Mouse (Mus musculus) adrenal gland, adult (tissue): ENCODE measurements at regions not wholly inside any gene's neighbourhood (a gene's known extent, or its start where the extent isn't known, plus 50 kb on each side); places are given as distances from the start of the nearest gene placed in this dataset.
A peak's percentile ranks its signal among the peaks of the same experiment; 100 is the strongest.
"Not testable (repeated sequence)": the region's sequence is repeated elsewhere in the genome, so short reads cannot be mapped to it uniquely, and the experiment has no call there.

Source experiments
- DNase-seq, 2 experiments: peaks; one replicate each; pipeline ENCODE4 v3.0.0; 2022 to 2023; ENCODE audit warnings: low spot score in 1 of 2; ENCODE audit not compliant: inconsistent age in 2 of 2

DNA sequence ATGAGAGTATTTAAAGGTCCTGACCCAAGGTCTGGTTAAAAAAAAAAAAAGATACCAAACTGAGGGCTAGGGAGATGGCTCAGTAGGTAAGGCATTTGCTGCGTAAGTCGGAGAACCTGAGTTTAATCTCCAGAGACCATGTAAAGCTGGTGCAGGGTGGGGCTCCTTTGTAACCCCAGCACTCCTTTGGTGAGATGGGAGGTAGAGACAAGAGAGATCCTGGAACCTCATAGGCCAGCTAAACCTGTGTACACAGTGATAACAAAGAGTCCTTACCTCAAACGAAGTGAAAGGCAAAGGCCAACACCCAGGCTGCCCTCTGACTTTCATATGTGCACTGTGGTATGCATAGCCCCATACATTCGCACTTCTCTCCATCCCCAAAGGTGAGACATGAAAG, 175.0 kb downstream of the Nucb2 start:
- no peak for DNase-seq

DNA sequence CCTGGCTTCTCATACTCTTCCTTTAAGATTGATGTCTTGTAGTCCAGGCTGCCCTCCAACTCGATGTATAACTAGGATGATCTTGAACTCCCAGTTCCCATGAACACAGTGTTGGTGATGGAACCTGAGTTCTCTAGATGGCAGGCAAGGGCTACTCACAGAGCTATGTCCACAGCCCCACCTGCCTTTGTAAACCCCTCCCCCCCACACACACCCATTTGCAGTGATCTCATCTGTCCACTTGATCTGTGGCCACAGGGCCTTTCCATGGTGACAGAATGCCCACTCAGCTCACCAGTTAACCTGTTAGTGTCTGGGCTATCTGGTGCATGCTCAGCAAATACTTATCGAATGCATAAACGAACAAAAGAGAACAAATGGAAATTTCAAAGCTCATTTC, 176.4 kb downstream of the Nucb2 start:
- no peak for DNase-seq

DNA sequence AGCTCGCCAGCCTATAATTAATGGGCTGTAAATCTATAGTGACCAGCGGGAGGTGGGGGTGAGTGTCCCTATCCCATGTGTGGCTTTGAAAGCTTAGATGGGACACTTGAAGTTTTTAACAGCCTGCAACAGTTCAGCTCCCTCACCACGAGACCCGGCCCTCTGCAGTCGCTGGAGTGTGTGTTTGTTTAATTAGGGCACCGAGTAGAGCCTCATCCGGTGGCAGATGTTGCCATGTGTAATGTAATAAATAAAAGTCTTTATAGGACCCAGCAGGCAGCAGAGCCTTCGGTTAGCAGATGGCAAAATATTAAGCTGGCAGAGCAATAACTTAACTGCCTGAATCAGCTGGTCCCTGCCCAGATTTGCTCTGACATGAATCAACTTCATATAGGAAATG, 177.1 kb downstream of the Nucb2 start:
- no peak for DNase-seq

DNA sequence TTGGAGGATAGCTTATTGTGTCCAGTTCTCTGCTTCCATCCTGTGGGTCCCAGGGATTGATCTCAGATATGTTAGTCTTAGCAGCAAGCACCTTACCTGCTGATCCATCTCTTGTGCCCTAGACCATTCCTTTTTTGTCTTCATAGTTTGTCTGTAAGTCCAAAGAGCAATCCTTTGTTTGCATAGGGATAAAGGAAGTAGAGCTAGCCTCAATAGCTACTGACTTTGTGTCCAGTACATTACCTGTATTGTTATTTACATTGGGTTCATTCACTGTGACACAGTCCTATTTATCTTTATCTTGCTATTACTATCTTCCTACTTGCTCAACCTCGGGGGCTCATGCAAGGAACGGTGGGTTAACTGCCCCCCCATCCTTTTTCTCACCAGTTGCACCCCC, 196.2 kb downstream of the Nucb2 start:
- no peak for DNase-seq

DNA sequence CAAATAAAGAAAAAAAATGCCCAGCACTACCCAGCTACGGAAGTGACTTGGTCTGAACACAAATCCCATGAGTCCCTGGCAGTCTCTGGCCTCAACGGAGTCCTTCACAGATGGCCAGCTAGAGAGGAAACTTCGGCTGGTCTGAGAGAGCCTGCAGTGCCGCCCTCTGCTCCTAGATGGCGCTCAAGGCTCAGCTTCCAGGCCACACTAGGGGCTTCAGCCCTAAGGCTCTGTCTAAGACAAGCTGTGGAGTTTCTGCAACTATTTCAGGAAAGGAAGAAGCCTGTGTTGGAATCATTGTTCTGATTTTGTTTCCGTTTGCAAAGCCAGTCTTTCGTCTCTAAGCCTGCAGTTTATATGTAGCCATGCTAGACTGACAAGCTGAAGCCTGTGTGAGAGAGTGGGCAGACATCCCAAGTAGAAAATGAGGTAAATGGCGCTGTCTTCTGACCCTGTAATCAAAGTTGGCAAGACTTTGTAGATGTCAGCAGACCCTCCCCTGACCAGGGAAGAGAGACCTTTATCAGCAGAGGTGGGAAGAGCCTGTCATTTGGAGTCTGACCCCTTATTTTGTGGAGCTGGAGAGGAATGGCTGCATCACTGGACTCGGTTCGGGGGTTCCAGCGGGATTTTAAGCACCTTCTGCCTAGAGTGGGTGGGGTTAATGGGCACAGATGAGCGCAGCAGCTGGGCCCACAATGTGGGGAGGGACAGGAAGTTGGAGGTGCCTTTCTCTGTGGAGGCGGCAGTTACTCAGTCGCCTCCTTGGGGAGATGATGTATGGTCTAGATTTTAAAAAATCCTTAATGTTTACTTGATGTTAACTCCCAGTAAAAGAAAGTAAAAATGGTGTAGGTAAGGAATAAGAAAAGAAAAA, 197.5 kb downstream of the Nucb2 start:
- DNase-seq: peak; percentile 73 to 92

DNA sequence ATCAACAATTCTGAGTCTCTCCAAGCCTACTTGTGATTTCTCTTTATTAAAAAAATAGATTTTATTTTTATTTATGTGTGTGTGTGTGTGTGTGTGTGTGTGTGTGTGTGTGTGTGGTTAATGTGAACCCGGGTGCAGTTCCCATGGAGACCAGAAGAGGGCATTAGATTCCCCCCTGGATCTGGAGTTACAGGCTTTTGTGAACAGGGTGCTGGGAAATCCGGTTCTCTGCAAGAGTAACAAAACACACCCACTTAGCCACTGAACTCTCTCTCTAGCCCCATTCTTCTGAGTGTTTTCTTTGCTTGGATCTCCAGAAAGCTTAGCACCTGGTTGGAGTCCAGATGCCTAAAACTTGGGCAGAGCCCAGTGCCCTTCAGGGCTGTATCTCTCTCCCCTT, 198.4 kb downstream of the Nucb2 start:
- DNase-seq: no peak

DNA sequence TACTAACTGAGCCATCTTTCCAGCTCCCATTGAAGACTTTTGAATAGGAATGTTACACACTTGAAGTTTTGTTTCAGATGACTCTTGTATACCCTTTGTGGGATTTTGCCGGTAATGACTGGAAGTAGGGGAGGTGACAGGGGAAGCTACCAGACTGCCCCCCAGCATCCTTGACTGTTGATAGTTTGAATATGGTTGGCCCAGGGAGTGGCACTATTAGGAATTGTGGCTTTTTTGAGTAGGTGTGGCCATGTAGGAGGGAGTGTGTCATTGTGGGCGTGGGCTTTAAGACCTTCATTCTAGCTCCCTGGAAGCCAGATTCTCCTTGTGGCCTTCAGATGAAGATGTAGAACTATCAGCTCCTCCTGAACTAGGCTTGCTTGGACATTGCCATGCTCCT, 207.4 kb downstream of the Nucb2 start:
- no peak for DNase-seq

DNA sequence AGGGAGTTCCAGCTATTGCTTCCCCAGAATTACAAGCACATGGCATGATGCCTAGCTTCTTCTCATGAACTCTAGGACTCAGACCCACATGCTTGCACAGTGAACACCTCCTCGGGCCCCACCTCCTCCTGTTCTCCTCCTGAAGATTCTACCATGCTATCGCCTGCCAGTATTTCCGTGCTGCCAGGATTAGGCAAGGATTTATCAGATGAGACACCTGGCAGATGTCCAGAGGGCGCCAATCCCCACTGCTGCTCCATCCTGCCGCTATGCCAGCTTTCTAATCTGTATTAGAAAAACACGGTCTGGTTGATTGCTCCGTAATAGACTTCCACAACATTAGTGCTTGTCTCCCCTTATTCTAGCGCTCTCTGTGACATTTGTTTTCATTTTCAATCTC, 209.0 kb downstream of the Nucb2 start:
- DNase-seq: peak in 1 of 2 experiments; percentile 53

DNA sequence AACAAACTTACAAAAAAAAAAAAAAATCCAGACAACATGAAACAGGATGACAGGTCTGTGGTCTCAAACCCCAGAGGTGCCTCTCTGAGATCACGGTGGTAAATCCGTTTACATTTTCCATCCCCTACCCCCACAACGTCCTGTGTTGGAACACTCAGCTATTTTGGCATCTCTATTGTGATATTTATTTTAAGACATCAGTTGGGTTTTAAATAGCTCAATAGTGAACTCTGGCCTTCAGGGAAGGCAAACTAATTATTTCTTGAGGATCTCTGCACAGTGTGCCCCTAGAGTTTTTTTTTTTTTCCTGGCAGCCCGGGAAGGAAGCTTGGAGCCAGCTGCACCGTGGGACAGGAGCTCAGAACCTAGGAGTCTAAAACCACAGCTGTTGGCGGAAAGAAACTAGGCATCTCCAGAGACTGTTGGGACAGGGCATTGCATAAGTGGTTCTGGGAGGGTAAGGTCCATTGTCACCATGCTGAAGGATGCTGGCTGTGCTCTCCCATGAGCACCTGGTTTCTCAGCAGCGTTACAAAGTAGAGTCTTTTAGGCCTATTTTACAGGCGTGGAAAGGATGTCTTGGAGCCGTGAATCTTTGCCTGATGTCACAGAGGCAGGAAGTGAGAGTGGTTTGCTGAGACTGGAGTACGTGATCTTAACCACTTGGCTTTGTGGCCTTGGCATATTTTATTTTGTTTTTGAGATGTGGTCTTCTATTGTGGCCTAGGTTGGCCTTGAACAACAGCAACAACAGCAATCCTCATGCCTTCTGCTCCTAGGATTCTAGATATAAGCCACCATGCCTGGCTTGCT, 211.3 kb downstream of the Nucb2 start:
- DNase-seq: peak; percentile 33 to 61

DNA sequence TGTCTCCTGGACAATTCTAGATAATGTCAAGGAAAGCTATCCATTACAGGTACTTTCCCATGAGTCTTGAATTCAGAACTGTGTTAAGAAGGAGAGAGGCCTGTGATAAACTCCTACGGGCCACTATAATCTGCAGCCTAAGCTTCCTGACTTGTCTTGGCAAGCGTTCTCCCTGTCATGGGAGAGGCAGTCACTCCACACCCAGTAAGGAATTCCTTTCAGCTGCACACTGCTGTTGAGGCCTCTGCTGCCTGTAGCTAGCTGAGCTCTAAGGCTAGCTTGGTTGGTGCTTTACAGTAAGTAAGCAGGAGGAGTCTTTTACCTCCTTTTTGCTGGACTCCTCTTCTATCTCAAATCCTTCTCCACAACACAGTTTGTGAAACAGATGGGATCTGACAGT, 224.2 kb downstream of the Nucb2 start:
- no peak for DNase-seq

DNA sequence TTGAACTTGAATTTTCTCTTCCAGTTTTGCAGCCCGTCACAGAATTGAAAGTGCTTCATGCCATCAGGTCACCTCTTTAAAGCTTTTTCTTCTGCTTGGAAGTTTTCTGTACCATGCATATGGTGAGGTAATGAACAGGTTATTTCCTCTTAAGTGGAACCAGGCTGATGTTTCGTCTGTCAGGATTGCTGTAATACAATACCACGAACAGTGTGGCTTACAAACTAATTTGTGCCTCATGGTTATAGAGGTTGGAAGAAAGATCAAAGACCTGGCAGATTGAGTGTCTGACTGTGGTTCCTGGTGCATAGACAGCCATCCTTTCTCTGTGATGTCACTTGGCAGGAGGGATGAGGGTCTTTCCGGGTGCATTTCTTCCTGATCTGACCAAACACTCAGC, 225.6 kb downstream of the Nucb2 start:
- DNase-seq: no peak

DNA sequence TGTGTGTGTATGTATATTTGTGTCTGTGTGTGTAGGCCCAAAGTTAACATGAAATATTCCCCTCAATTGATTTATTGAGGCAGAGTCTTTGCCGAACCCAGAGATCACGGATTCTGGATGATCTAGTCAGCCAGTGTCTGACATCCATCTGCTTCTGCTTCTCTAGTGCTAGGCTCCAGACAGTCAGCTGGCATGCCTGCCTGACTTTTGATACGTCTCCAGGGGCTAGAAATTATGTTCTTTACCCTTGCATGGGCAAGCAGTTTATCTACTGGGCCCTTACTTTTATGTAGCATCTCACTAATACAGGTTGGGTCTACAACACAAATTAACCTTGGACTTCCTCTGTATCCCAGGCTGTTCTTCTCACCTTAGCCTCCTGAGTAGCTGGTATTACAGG, 231.5 kb downstream of the Nucb2 start:
- DNase-seq: no peak

DNA sequence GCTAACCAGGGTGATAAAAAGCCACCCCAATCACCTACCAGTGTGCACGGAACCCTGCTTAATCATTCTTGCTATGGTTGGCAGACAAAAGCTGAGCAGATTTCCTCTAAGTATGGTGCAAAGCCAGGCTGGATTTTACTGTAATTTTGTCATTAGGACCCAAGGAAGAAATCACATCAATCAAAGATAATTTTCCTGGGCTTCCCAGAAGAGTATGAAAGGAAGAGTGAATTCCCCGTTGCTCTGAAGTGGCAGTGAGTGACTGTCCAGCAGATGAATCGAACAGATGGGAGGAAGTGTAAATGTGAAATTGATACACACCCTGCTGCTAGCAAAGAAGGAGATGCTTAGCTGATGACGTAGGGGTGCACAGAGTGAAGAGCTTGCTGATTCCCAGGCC, 232.2 kb downstream of the Nucb2 start:
- no peak for DNase-seq

DNA sequence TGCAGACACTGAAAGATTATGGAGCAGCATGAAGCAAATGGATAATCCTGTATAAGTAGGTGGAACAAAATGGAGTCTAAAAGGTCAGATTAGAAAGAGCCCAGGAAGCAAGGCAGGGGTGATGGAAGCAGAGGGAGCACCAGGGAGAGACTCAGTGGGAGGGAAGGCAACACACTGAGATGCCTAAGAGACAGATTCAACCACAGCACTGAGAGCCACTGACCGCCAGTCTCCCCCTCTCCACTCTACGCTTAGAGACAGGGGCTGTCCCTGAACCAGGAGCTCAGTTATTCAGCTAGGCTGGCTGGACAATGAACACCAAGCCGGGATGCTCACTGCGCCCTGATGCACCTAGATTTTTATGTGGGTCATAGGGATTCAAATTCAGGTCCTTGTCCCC, 233.8 kb downstream of the Nucb2 start:
- no peak for DNase-seq

DNA sequence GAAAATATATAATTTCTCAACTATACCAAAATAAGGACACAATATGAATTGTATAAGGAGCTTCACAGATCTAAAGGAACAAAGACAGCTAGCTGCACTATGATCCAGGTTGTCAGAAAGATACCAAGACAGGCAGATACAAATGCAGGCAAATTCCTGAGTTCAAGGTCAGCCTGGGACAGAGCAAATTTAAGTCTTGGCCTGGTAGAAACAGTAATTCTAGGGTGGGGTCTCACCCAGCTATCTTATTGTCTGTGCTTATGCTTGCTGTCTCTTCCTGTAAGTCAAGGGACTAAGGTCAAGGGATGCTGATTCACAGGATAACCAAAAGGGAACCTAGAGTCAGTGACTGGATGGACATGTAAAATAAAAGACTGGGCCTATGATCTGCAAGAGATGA, 250.4 kb downstream of the Nucb2 start:
- DNase-seq: no peak

DNA sequence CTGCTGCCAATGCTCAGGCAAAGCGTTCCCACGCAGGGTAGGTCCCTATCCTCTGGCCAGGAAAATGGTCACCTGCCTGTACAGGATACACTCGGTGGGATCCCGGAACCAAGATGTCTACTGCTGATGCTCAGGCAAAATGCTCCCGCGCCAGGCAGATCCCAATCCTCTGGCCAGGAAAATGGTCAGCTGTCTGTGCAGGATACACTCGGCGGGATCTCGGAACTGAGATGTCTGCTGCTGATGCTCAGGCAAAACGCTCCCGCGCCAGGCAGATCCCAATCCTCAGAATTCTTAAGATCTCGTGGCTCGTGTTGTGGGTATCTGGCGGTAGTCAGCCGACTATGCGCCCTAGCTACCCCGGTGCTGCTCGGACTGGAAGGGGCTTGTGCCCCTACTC, 288.0 kb downstream of the Nucb2 start:
- not testable (repeated sequence) for DNase-seq

DNA sequence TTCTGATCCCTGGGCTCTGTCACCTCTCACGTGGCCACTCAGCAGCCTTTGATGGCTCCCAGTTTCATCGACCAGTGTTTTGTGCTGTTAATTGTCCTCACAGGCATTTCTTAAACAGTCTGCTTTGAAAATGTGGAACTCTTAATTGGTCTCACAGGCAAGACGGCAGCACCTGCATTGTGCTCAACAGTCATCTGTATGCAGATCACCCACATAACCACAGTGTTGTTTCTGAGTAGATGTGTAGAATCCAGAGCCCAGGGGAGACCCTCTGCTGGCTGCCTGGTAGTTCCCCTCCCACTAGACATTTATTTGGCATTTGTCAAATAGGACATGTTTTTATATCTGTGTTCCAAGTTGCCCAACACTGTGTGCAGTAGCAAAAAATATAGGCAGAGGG, 304.3 kb downstream of the Nucb2 start:
- DNase-seq: no peak

DNA sequence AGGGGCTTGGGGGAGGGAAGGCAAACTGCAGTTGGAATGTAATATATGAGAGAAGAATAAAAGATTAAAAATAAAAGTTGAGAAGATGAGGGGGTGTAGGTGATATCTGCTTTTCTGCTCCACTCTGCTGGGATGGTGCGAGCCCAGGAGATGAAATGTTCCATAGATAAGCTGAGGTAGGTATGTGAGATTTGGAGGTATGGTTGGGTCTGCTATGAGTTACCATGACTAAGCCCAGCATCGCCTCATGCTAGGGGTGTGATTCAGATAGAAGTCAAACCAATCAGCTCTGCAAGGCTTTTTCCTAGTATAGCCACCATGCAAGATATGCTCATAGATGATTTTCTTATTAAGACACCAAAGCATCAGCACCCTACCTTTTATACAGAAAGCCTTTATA, 312.3 kb downstream of the Nucb2 start:
- DNase-seq: no peak

DNA sequence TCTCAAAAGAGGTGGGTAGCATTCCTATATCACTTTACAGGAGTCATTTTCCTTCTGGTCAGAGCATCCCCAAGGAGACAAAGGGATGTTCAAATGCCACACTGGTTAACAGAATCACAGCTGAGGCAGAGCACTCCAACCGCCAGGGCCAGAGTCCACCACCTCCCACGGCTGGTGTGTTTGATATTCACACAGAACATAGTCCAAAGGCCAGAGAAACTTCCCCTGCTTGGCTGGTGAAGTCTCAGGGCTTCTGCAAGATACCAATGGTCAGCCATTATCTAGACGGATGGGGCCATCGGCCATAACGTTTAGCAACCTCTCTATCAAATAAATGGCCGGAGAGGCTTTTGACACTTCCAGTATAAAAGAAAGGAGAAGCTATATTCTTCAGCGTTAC, 313.8 kb downstream of the Nucb2 start:
- no peak for DNase-seq

DNA sequence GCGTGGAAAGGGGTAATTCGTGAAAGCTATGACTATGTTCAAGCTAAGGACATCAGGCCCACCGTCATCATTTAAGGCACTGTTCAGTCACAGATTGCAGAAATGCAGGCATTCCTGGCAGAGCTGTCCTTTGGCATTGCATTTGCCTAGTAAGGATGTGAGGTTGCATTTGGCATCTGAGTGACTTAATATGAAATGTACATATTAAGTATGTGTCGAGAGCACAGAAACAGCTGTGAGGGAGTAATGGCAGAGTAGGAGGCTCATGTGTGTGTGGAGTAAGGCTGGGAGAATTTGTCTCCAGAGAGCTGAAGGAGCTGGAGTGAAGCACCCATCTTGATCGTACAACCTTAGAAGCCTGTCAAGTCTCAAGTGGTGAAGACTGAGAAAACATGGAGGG, 316.4 kb downstream of the Nucb2 start:
- DNase-seq: no peak

DNA sequence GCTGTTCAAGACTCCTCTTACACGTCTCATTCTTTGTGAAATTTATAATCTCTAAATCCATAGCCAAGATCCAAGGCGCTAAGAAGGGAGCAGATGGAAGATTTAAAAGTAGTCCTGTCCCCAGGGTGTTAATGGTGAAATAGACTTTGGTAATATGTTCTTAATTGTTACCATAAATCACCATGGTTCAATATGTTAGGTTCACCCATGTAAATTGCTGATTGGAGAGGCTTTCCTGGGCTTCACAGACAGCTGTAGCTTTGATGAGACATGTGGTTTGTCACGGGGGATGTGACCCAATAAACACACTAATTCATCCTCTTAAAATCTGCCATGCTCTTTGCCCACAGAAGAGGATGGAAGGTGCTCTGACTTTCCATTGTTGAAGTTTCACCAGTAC, 338.7 kb downstream of the Nucb2 start:
- DNase-seq: no peak
